ENCODE assay signal across 26 mouse cellular contexts in genomic region chr1:153874045-153874444, GRCm38 (mm10). TPM values are rescaled to one million over a fixed set of nuclear protein-coding genes. Genes with fewer than 3 reads are reported as not detected.
"Had no signal": no experiment of that assay in that cellular context is flagged by ENCODE, and none has a peak within 500 bp of the region (broad histone marks: within the 10 kb centered on the region; RNA-seq: fewer than 3 reads in every experiment).

Gene Teddm1b, plus strand, starts transcription at chr1:153874345.

- ATAC-seq: liver, embryonic 12.5 days; liver, postnatal 0 days; lung, postnatal 0 days; midbrain, embryonic 13.5 days; midbrain, embryonic 15.5 days; midbrain, embryonic 16.5 days had no signal

- DNase-seq: left cerebral cortex, postnatal 4 days; liver; liver, embryonic 13.5 days; liver, postnatal 0 days; lung, adult 18-20 months; lung, adult 2 months; lung, embryonic 14.5 days; lung, postnatal 10 days; lung, postnatal 14 days; lung, postnatal 36 days; lung, postnatal 4 days; midbrain, embryonic 14.5 days had no signal

RNA-seq across cellular contexts. Expression of gene Teddm1b, which starts in this region (rescaled TPM):
- total RNA-seq: left cerebral cortex, postnatal 10 days; left cerebral cortex, postnatal 14 days; left cerebral cortex, postnatal 25 days; left cerebral cortex, postnatal 36 days; left cerebral cortex, postnatal 4 days; megakaryocyte progenitor cell, adult 5-6 weeks; megakaryocyte-erythroid progenitor cell, adult 5-6 weeks; midbrain, postnatal 0 days; monocyte, adult 5-6 weeks had no signal
- polyA plus RNA-seq: lung, adult 2 months; macrophage had no signal
